Mouse (Mus musculus) retina, postnatal 1 day (tissue): ENCODE data around the gene Gm28729.
"Not testable (repeated sequence)": the region's sequence is repeated elsewhere in the genome, so short reads cannot be mapped to it uniquely, and the experiment has no call there.

Source experiments
- DNase-seq: peaks from one replicate; pipeline ENCODE4 v3.0.0-alpha.2; 2012

The Gm28729 gene

GRCm38 (mm10) chr9:96524972-96525506, at the start of gene Gm28729:
Gene Gm28729, minus strand, starts transcription at chr9:96525264.
- DNase-seq = peak; percentile 33

- peak; percentile 60 for DNase-seq
These were observed 48.2 kb upstream of the Gm28729 start for GRCm38 (mm10) chr9:96573252-96573651.

- no peak for DNase-seq
These were observed 47.7 kb upstream of the Gm28729 start for GRCm38 (mm10) chr9:96572754-96573153.

- DNase-seq = no peak
These were observed 41.5 kb upstream of the Gm28729 start for GRCm38 (mm10) chr9:96566470-96566996.

GRCm38 (mm10) chr9:96563501-96563900, 38.4 kb upstream of the Gm28729 start:
- DNase-seq = no peak

- DNase-seq = no peak
These were observed 34.1 kb upstream of the Gm28729 start for GRCm38 (mm10) chr9:96559148-96559547.

GRCm38 (mm10) chr9:96558594-96558993, 33.5 kb upstream of the Gm28729 start:
- DNase-seq = no peak

GRCm38 (mm10) chr9:96554095-96554494, 29.0 kb upstream of the Gm28729 start:
- no peak for DNase-seq

- DNase-seq = no peak
These were observed 20.3 kb upstream of the Gm28729 start for GRCm38 (mm10) chr9:96545410-96545809.

- DNase-seq = peak; percentile 77
These were observed 18.9 kb upstream of the Gm28729 start for GRCm38 (mm10) chr9:96543643-96544640.

GRCm38 (mm10) chr9:96538916-96539315, 13.9 kb upstream of the Gm28729 start:
- no peak for DNase-seq

GRCm38 (mm10) chr9:96537615-96537919, 12.5 kb upstream of the Gm28729 start:
- DNase-seq = no peak

- peak; percentile 71 for DNase-seq
These were observed 12.0 kb upstream of the Gm28729 start for GRCm38 (mm10) chr9:96536895-96537614.

GRCm38 (mm10) chr9:96536093-96536492, 11.0 kb upstream of the Gm28729 start:
- not testable (repeated sequence) for DNase-seq

- no peak for DNase-seq
These were observed 10.4 kb upstream of the Gm28729 start for GRCm38 (mm10) chr9:96535431-96535830.

- DNase-seq = no peak
These were observed 9.2 kb upstream of the Gm28729 start for GRCm38 (mm10) chr9:96534256-96534655.

- no peak for DNase-seq
These were observed 8.4 kb upstream of the Gm28729 start for GRCm38 (mm10) chr9:96533476-96533875.

- no peak for DNase-seq
These were observed 7.5 kb upstream of the Gm28729 start for GRCm38 (mm10) chr9:96532531-96532930.

GRCm38 (mm10) chr9:96530674-96531081, 5.6 kb upstream of the Gm28729 start:
- DNase-seq = no peak

- no peak for DNase-seq
These were observed 5.1 kb upstream of the Gm28729 start for GRCm38 (mm10) chr9:96529961-96530673.

- no peak for DNase-seq
These were observed 947 bp upstream of the Gm28729 start for GRCm38 (mm10) chr9:96526011-96526410.

GRCm38 (mm10) chr9:96523148-96523547, 1.9 kb downstream of the Gm28729 start:
- DNase-seq = no peak

GRCm38 (mm10) chr9:96521574-96521973, 3.5 kb downstream of the Gm28729 start:
- not testable (repeated sequence) for DNase-seq
